Mouse (Mus musculus) ES-Bruce4 (cell line): ENCODE results near the gene Ano7. TPM values are rescaled to one million over a fixed set of nuclear protein-coding genes. Genes with fewer than 3 reads are reported as not detected.

Source experiments
- H3K27ac ChIP-seq: 2 replicates; pipeline ENCODE4 v1.5.1; 2012; ENCODE audit warnings: low read length, inconsistent platforms; ENCODE audit not compliant: insufficient read depth
- H3K27me3 ChIP-seq: 2 replicates; pipeline ENCODE4 v1.6.1; 2012; ENCODE audit warnings: mild to moderate bottlenecking, low read length, inconsistent platforms; ENCODE audit not compliant: control insufficient read depth, poor library complexity, insufficient read depth, severe bottlenecking
- H3K36me3 ChIP-seq: 2 replicates; pipeline ENCODE4 v1.6.1; 2012; ENCODE audit warnings: inconsistent platforms, mild to moderate bottlenecking, low read length, moderate library complexity; ENCODE audit not compliant: control insufficient read depth, poor library complexity, insufficient read depth, severe bottlenecking
- H3K4me1 ChIP-seq: one replicate; pipeline ENCODE4 v1.8.1; 2011; ENCODE audit warnings: low read length; ENCODE audit not compliant: control insufficient read depth, insufficient read depth
- H3K4me3 ChIP-seq: 2 replicates; pipeline ENCODE4 v1.5.1; 2011; ENCODE audit warnings: low read depth, mild to moderate bottlenecking, low read length
- H3K9ac ChIP-seq: 2 replicates; pipeline ENCODE4 v1.6.1; 2012; ENCODE audit warnings: low read depth, mild to moderate bottlenecking, inconsistent platforms; ENCODE audit not compliant: poor library complexity, severe bottlenecking
- H3K9me3 ChIP-seq: replicated peaks from 2 replicates; pipeline ENCODE4 v1.6.1; 2012; ENCODE audit warnings: mild to moderate bottlenecking, low read length, inconsistent platforms; ENCODE audit not compliant: control insufficient read depth, poor library complexity, insufficient read depth, severe bottlenecking
- CTCF ChIP-seq: IDR thresholded peaks from one replicate; pipeline ENCODE4 v1.8.1; 2011; ENCODE audit warnings: low read depth, low read length
- EP300 ChIP-seq: IDR thresholded peaks from 2 replicates; pipeline ENCODE4 v1.6.1; 2011; ENCODE audit warnings: low read depth, low read length; ENCODE audit not compliant: insufficient read depth
- POLR2A ChIP-seq: IDR thresholded peaks from one replicate; pipeline ENCODE4 v1.8.1; 2011; ENCODE audit warnings: low read length; ENCODE audit not compliant: insufficient read depth
- polyA plus RNA-seq: library from polyadenylated mRNA; stranded (reverse); fragments of >200 nt; gene quantifications from 2 replicates; pipeline ENCODE4 v1.2.4, GENCODE M21; 2011; ENCODE audit warnings: low read depth; ENCODE audit not compliant: missing spikeins, insufficient read depth, insufficient read length

The Ano7 gene
- polyA plus RNA-seq, result 0.32 TPM in 1 of 2 replicates, not detected in the other

- TF ChIP-seq CTCF (no peak), POLR2A (no peak), EP300 (no peak)
- Histone ChIP-seq H3K27ac (no peak within 1 kb of the TSS), H3K27me3 (no peaks in the 10 kb centered on the region), H3K4me3 (no peak within 1 kb of the TSS), H3K9me3 (no peaks in the 10 kb centered on the region), H3K4me1 (no peaks in the 10 kb centered on the region), H3K36me3 (no peaks in the 10 kb centered on the region), H3K9ac (no peak within 1 kb of the TSS)
Observed at GRCm38 (mm10) chr1:93373665-93374064, at the start of gene Ano7. Gene Ano7 (plus strand): TSS chr1:93373930.

- Histone ChIP-seq H3K4me3 (no peak overlapping the region), H3K4me1 (no peaks in the 10 kb centered on the region), H3K9ac (no peak overlapping the region), H3K27ac (no peak overlapping the region), H3K36me3 (peaks cover 36% of the 10 kb centered on the region), H3K27me3 (no peaks in the 10 kb centered on the region), H3K9me3 (no peaks in the 10 kb centered on the region)
- TF ChIP-seq EP300 (no peak), POLR2A (no peak), CTCF (no peak)
Observed at GRCm38 (mm10) chr1:93323973-93324372, 49.8 kb upstream of the Ano7 start.

- TF ChIP-seq POLR2A (no peak), EP300 (no peak), CTCF (no peak)
- Histone ChIP-seq H3K36me3 (peaks cover 28% of the 10 kb centered on the region), H3K4me3 (no peak overlapping the region), H3K4me1 (no peaks in the 10 kb centered on the region), H3K27ac (no peak overlapping the region), H3K27me3 (no peaks in the 10 kb centered on the region), H3K9me3 (no peaks in the 10 kb centered on the region), H3K9ac (no peak overlapping the region)
Observed at GRCm38 (mm10) chr1:93326446-93326845, 47.3 kb upstream of the Ano7 start.

- H3K9ac ChIP-seq, result no peak overlapping the region
- no peaks in the 10 kb centered on the region for H3K9me3 ChIP-seq
- H3K4me1 ChIP-seq, result no peaks in the 10 kb centered on the region
- H3K36me3 ChIP-seq, result peaks cover 11% of the 10 kb centered on the region; the same call in 1 of the 2 replicates
- H3K27ac ChIP-seq, result no peak overlapping the region
- no peak overlapping the region for H3K4me3 ChIP-seq
- no peaks in the 10 kb centered on the region for H3K27me3 ChIP-seq
- no peak for TF ChIP-seq CTCF
- TF ChIP-seq EP300, result no peak
- no peak for TF ChIP-seq POLR2A
Observed at GRCm38 (mm10) chr1:93334621-93335020, 39.1 kb upstream of the Ano7 start.

GRCm38 (mm10) chr1:93342648-93343503, 30.9 kb upstream of the Ano7 start, which contains the start of the genes Ppp1r7 and Pask:
Gene Ppp1r7 (plus strand): TSS chr1:93342854.
Gene Pask (minus strand): TSS chr1:93343482.
- H3K36me3 ChIP-seq, result no peaks in the 10 kb centered on the region; the same call in none of the 2 replicates
- peak within 1 kb of the TSS; percentile 91 for H3K4me3 ChIP-seq
- H3K9me3 ChIP-seq, result no peaks in the 10 kb centered on the region
- H3K4me1 ChIP-seq, result no peaks in the 10 kb centered on the region
- TF ChIP-seq EP300 (no peak), POLR2A (no peak), CTCF (no peak)
- H3K27ac ChIP-seq, result no peak within 1 kb of the TSS
- no peaks in the 10 kb centered on the region for H3K27me3 ChIP-seq
- H3K9ac ChIP-seq, result peak within 1 kb of the TSS; percentile 86
